Mouse (Mus musculus) CH12.LX (cell line): ENCODE measurements around the gene Agfg2. TPM values are rescaled to one million over a fixed set of nuclear protein-coding genes. Genes with fewer than 3 reads are reported as not detected.

Experiments
- DNase-seq: peaks from one replicate; pipeline ENCODE4 v3.0.0-alpha.2; 2013; ENCODE audit errors: extremely low read depth
- H3K27ac ChIP-seq: 2 replicates; pipeline ENCODE4 v1.5.1; 2012; ENCODE audit warnings: low read depth, mild to moderate bottlenecking, control low read depth, moderate library complexity; ENCODE audit not compliant: insufficient read depth
- H3K27me3 ChIP-seq: replicated peaks from 2 replicates; pipeline ENCODE3; 2012; ENCODE audit warnings: inconsistent platforms
- H3K36me3 ChIP-seq, 2 experiments: replicated peaks in 1 of 2; 2 replicates each; pipeline versions ENCODE3 to v1.6.1; 2012; ENCODE audit warnings: inconsistent platforms in 1 of 2, low read length in 1 of 2, mild to moderate bottlenecking in 1 of 2, mixed read lengths in 1 of 2, moderate library complexity in 1 of 2; ENCODE audit not compliant: control insufficient read depth in 1 of 2, insufficient read depth in 1 of 2
- H3K4me1 ChIP-seq, 2 experiments: 2 replicates each; pipeline ENCODE4 v1.6.1; 2012; ENCODE audit warnings: inconsistent platforms in 1 of 2, moderate library complexity in 1 of 2; ENCODE audit not compliant: insufficient read depth in 2 of 2, control insufficient read depth in 1 of 2
- H3K4me2 ChIP-seq: 2 replicates; pipeline ENCODE4 v1.6.1; 2012; ENCODE audit warnings: low read depth, mild to moderate bottlenecking, control low read depth; ENCODE audit not compliant: poor library complexity, insufficient read depth, severe bottlenecking
- H3K4me3 ChIP-seq, 3 experiments: fragments of 150-350 bp in 1 of 3; sonication (generic) in 1 of 3; replicated peaks in 1 of 3; 2 replicates each; pipeline versions ENCODE3 to v1.5.1; 2011 to 2012; ENCODE audit warnings: low read depth in 2 of 3, low read length in 2 of 3, mild to moderate bottlenecking in 2 of 3, moderate library complexity in 2 of 3, control low read depth in 1 of 3, improper control_type of control experiment in 1 of 3, inconsistent platforms in 1 of 3, mixed read lengths in 1 of 3; ENCODE audit not compliant: poor library complexity in 1 of 3
- H3K79me2 ChIP-seq: replicated peaks from 2 replicates; pipeline ENCODE4 v1.6.1; 2012; ENCODE audit warnings: mild to moderate bottlenecking, moderate library complexity; ENCODE audit not compliant: control insufficient read depth, poor library complexity, insufficient read depth, severe bottlenecking; ENCODE audit errors: extremely low read depth
- H3K9ac ChIP-seq: 2 replicates; pipeline ENCODE4 v1.6.1; 2012; ENCODE audit warnings: low read depth, mild to moderate bottlenecking, control low read depth, moderate library complexity; ENCODE audit not compliant: insufficient read depth
- H3K9me3 ChIP-seq: replicated peaks from 2 replicates; pipeline ENCODE3; 2012; ENCODE audit warnings: low read length, inconsistent platforms, mixed read lengths
- CHD2 ChIP-seq: IDR thresholded peaks from 2 replicates; pipeline ENCODE4 v1.6.1; 2011; ENCODE audit warnings: low read length, improper control_type of control experiment
- E2F4 ChIP-seq: IDR thresholded peaks from 2 replicates; pipeline ENCODE4 v1.6.1; 2011; ENCODE audit warnings: low read depth, low read length, improper control_type of control experiment; ENCODE audit not compliant: insufficient replicate concordance
- ELF1 ChIP-seq: IDR thresholded peaks from 2 replicates; pipeline ENCODE4 v1.6.1; 2014; ENCODE audit warnings: low read depth, mild to moderate bottlenecking, inconsistent platforms, low read length, improper control_type of control experiment
- HCFC1 ChIP-seq: IDR thresholded peaks from 2 replicates; pipeline ENCODE4 v1.6.1; 2012; ENCODE audit warnings: low read depth, mild to moderate bottlenecking, inconsistent platforms, low read length, improper control_type of control experiment
- JUN ChIP-seq: IDR thresholded peaks from 2 replicates; pipeline ENCODE4 v1.6.1; 2011; ENCODE audit warnings: low read depth, mild to moderate bottlenecking, low read length, improper control_type of control experiment, moderate library complexity; ENCODE audit not compliant: insufficient read depth
- JUND ChIP-seq: conservative IDR thresholded peaks from 2 replicates; pipeline ENCODE4 v1.6.1; 2011; ENCODE audit warnings: low read depth, low read length, improper control_type of control experiment
- KAT2A ChIP-seq: IDR thresholded peaks from 2 replicates; pipeline ENCODE4 v1.6.1; 2012; ENCODE audit warnings: low read length, improper control_type of control experiment, inconsistent platforms; ENCODE audit not compliant: insufficient replicate concordance
- MAX ChIP-seq: IDR thresholded peaks from 2 replicates; pipeline ENCODE4 v1.6.1; 2011; ENCODE audit warnings: low read length, improper control_type of control experiment
- MAZ ChIP-seq: IDR thresholded peaks from 2 replicates; pipeline ENCODE4 v1.6.1; 2012; ENCODE audit warnings: low read depth, mild to moderate bottlenecking, inconsistent platforms, low read length, improper control_type of control experiment, moderate library complexity
- MEF2A ChIP-seq: IDR thresholded peaks from 2 replicates; pipeline ENCODE4 v1.6.1; 2014; ENCODE audit warnings: low read depth, mild to moderate bottlenecking, inconsistent platforms, low read length, improper control_type of control experiment, borderline replicate concordance
- MXI1 ChIP-seq: IDR thresholded peaks from 2 replicates; pipeline ENCODE4 v1.6.1; 2011; ENCODE audit warnings: mild to moderate bottlenecking, low read depth, low read length, improper control_type of control experiment
- PAX5 ChIP-seq: IDR thresholded peaks from 2 replicates; pipeline ENCODE4 v1.6.1; 2012; ENCODE audit warnings: low read length, inconsistent platforms, mixed read lengths
- POLR2AphosphoS2 ChIP-seq: IDR thresholded peaks from 2 replicates; pipeline ENCODE4 v1.6.1; 2011; ENCODE audit warnings: low read depth, low read length, improper control_type of control experiment
- SIN3A ChIP-seq: IDR thresholded peaks from 2 replicates; pipeline ENCODE4 v1.6.1; 2012; ENCODE audit warnings: low read length, improper control_type of control experiment, inconsistent platforms
- SMC3 ChIP-seq: IDR thresholded peaks from 2 replicates; pipeline ENCODE4 v1.6.1; 2011; ENCODE audit warnings: low read depth, low read length, improper control_type of control experiment
- TCF12 ChIP-seq: IDR thresholded peaks from 2 replicates; pipeline ENCODE4 v1.6.1; 2014; ENCODE audit warnings: low read depth, mild to moderate bottlenecking, inconsistent platforms, low read length, improper control_type of control experiment
- USF2 ChIP-seq: conservative IDR thresholded peaks from 2 replicates; pipeline ENCODE4 v1.6.1; 2011; ENCODE audit warnings: low read depth, low read length, improper control_type of control experiment
- ZC3H11A ChIP-seq: IDR thresholded peaks from 2 replicates; pipeline ENCODE4 v1.6.1; 2012; ENCODE audit warnings: low read depth, mild to moderate bottlenecking, inconsistent platforms, low read length, improper control_type of control experiment
- ZKSCAN1 ChIP-seq: IDR thresholded peaks from 2 replicates; pipeline ENCODE4 v1.6.1; 2012; ENCODE audit warnings: low read depth, inconsistent platforms, low read length, improper control_type of control experiment, borderline replicate concordance
- ZMIZ1 ChIP-seq: IDR thresholded peaks from 2 replicates; pipeline ENCODE4 v1.6.1; 2012; ENCODE audit warnings: low read depth, mild to moderate bottlenecking, inconsistent platforms, low read length, improper control_type of control experiment
- dilution Hi-C: fragments of 300-500 bp; cut with MboI; formaldehyde crosslinking; loops from 2 replicates; pipeline ENCODE4 v1.14.3; 2020; ENCODE audit warnings: low sequenced_read_pairs; ENCODE audit not compliant: extremely low pct_unique_long_range_greater_than_20kb, extremely low pct_ligation_motif_present
- in situ Hi-C: fragments of 300-500 bp; cut with MboI; formaldehyde crosslinking; loops from 3 replicates; pipeline ENCODE4 v1.14.3; 2019; ENCODE audit warnings: low sequenced_read_pairs, low pct_ligation_motif_present, low pct_unique_long_range_greater_than_20kb, mixed read lengths
- polyA plus RNA-seq: library from polyadenylated mRNA; unstranded; fragments of >175 nt; gene quantifications from 2 replicates; pipeline ENCODE4 v1.2.1, GENCODE M21; 2012; ENCODE audit warnings: low read depth; ENCODE audit not compliant: insufficient read length
- total RNA-seq, 2 experiments: library from RNA; depleted of rRNA; stranded (reverse); fragments of 300-350 nt in 1 of 2; fragments of >200 nt in 1 of 2; gene quantifications; 2 replicates each; pipeline ENCODE4 v1.2.3; 2012 to 2014

The Agfg2 gene
- total and polyA plus RNA-seq, 3 experiments: 8.7 to 16.7 (median 13.4) TPM

- Histone ChIP-seq H3K9ac (no peak overlapping the region), H3K4me1 (peaks cover 0 to 11% of the 10 kb centered on the region in 2 experiments; a peak in 2 of 4 replicates), H3K79me2 (no peaks in the 10 kb centered on the region), H3K27ac (no peak overlapping the region), H3K27me3 (no peaks in the 10 kb centered on the region), H3K36me3 (peaks cover 0 to 24% of the 10 kb centered on the region in 2 experiments), H3K4me2 (no peak overlapping the region), H3K4me3 (no peak overlapping the region), H3K9me3 (no peaks in the 10 kb centered on the region)
- in situ Hi-C loops (no loop called here), dilution Hi-C loops (no loop called here)
- DNase-seq: no peak
- TF ChIP-seq CHD2 (no peak), ZMIZ1 (no peak), KAT2A (no peak), SIN3A (no peak), MEF2A (no peak), ELF1 (no peak), ZC3H11A (no peak), JUN (no peak), MXI1 (no peak), HCFC1 (no peak), ZKSCAN1 (no peak), USF2 (no peak), POLR2AphosphoS2 (no peak), MAZ (no peak), E2F4 (no peak), PAX5 (no peak), SMC3 (no peak), MAX (no peak), TCF12 (no peak), JUND (no peak)
These were observed 73.3 kb downstream of the Agfg2 start for GRCm38 (mm10) chr5:137611245-137611602.

- in situ Hi-C loops (no loop called here), dilution Hi-C loops (no loop called here)
- H3K79me2 ChIP-seq: no peaks in the 10 kb centered on the region
- H3K36me3 ChIP-seq: peaks cover 0 to 27% of the 10 kb centered on the region in 2 experiments
- H3K27ac ChIP-seq: no peak overlapping the region
- H3K27me3 ChIP-seq: no peaks in the 10 kb centered on the region
- no peak overlapping the region for H3K4me2 ChIP-seq
- H3K9ac ChIP-seq: no peak overlapping the region
- H3K4me1 ChIP-seq: peaks cover 0 to 11% of the 10 kb centered on the region in 2 experiments; a peak in 2 of 4 replicates
- no peak overlapping the region for H3K4me3 ChIP-seq
- TF ChIP-seq ZC3H11A: no peak
- no peak for TF ChIP-seq MEF2A
- no peak for TF ChIP-seq SIN3A
- TF ChIP-seq MAX: no peak
- H3K9me3 ChIP-seq: no peaks in the 10 kb centered on the region
- DNase-seq: no peak
These were observed 73.8 kb downstream of the Agfg2 start for GRCm38 (mm10) chr5:137610548-137611244.
